Mouse (Mus musculus) monocyte, adult 5-6 weeks (primary cell): ENCODE measurements around the gene Slc29a4. TPM values are rescaled to one million over a fixed set of nuclear protein-coding genes. Genes with fewer than 3 reads are reported as not detected.

Experiments
- ATAC-seq: fragments of 153-309, 156-312 bp; replicated peaks from 2 replicates; pipeline ENCODE4 v1.8.0; 2017; ENCODE audit warnings: mild to moderate bottlenecking; ENCODE audit not compliant: low TSS enrichment, insufficient number of reproducible peaks, severe bottlenecking, poor library complexity, low FRiP score
- total RNA-seq: library from RNA; stranded (forward); fragments of 200-1000, 200-491, 200-594 nt; gene quantifications from 3 replicates; pipeline ENCODE4 v1.2.3, GENCODE M21; 2017

Gene Slc29a4
- 0.32 to 0.78 TPM (median 0.38 TPM) in 3 replicates for total RNA-seq

DNA sequence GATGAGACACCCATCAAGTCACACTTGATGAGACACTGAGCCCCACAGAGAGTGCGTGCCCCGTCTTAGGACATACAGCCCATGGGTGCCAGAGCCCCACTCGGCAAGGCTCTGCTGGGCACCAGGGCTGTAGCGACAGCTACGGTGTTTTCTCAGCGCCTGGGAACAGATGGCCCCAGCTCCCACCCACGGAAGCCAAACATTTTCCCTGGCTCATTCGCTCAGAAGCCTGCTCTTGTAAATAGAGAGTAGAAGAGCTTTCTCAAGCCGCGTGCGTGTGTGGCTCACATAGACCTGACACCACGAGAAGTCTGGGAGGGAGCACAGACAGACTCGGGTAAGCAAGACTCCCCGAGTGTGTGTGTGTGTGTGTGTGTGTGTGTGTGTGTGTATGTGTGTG, at the start of gene Slc29a4:
Gene Slc29a4, plus strand, starts transcription at position 265 of the 400 bp plus-strand sequence.
- no peak for ATAC-seq

- ATAC-seq, result no peak
Observed at GRCm38 (mm10) chr5:142648162-142648561, 44.1 kb upstream of the Slc29a4 start.

- ATAC-seq, result 0 out of 2 replicates have a peak, but pooled peaks have one; percentile 17
Observed at GRCm38 (mm10) chr5:142649460-142650050, 42.8 kb upstream of the Slc29a4 start.

GRCm38 (mm10) chr5:142650390-142650789, 41.9 kb upstream of the Slc29a4 start:
- no peak for ATAC-seq

GRCm38 (mm10) chr5:142650794-142651497, 41.4 kb upstream of the Slc29a4 start:
- no peak for ATAC-seq

DNA sequence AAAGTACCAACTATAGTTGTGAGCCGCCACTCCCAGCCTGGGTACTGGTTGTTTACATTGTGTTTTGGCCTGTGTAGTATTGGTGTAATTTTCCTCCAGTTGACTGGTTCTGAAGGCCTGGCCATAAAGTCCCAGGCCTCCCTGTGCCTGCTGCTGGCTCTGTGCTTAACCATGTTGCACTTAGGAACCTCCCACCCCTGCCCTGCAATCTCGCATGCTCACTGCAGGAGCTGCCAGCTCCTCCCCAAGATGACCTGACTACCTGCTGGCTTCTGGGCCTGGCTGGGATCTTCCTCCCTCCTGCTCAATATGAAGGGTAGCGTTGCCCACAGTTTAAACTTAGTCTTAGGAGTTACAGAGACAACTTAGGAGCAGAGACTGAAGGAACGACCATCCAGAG, 40.0 kb upstream of the Slc29a4 start:
- ATAC-seq, result no peak

- ATAC-seq, result no peak
Observed at GRCm38 (mm10) chr5:142660656-142661434, 31.5 kb upstream of the Slc29a4 start.

- no peak for ATAC-seq
Observed at GRCm38 (mm10) chr5:142667921-142668320, 24.4 kb upstream of the Slc29a4 start.

- ATAC-seq, result no peak
Observed at GRCm38 (mm10) chr5:142668556-142669263, 23.6 kb upstream of the Slc29a4 start.

- no peak for ATAC-seq
Observed at GRCm38 (mm10) chr5:142669726-142670125, 22.6 kb upstream of the Slc29a4 start.

- ATAC-seq, result no peak
Observed at GRCm38 (mm10) chr5:142673082-142673481, 19.2 kb upstream of the Slc29a4 start.

DNA sequence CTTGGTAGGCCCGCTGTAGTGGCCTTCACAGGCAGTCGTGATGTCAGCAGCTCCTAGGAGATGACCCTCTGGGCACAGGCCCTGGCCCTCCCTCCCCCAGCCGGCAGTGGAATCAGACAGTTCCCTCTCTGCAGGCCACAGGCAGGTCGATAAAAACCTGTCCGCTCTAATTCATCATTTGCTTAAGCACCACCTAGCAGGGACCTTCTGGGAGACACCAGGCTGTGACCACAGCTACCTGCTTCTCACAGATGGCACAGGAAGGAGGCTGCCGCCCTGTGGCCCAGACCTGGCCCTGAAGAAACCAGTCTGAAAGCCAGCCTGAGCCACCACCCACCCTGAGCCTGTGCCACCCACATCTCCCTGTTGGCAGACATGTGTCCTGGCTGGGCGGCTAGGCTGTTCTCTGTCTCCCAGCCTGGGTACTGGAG, 14.2 kb upstream of the Slc29a4 start:
- ATAC-seq, result no peak

GRCm38 (mm10) chr5:142679065-142679464, 13.2 kb upstream of the Slc29a4 start:
- ATAC-seq, result no peak

DNA sequence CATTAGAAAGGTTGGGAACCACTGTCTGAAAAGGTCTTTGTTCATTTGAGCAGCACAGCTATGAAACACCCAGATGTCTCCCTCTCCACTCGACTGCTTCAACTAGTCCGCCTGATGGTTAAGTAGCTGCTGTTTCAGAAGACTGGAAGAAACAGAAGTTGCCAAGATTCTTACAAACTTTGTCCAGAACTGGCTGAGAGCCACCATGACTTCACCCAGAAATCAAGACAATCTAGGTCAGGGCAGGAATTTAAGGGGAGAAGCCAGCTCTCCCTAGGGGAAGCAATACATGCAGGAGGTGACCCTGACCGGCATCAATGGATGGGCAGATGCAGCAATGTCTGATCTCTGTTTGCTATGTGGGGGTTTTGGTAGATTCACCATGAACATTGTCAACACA, 10.4 kb upstream of the Slc29a4 start:
- no peak for ATAC-seq

DNA sequence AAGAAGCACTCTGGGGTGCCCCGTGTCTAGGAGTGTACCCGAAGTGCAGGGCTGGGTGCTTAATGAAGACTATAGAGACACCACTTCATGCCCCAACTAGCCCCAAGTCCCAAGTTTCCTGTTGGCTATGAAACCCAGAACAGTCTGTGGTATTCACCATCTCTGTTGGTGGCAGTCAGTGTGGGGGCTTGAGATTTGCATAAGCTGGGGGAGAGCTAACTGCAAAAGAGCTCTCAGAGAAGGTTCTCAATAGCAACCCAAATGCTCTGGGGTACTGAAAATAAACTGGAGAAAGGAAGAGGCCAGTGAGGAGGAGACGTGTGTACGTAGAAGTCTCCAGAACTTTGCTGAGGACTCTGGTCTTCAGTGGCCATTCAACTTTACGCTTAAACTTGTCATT, 9.8 kb upstream of the Slc29a4 start:
- no peak for ATAC-seq

- no peak for ATAC-seq
Observed at GRCm38 (mm10) chr5:142688866-142689265, 3.4 kb upstream of the Slc29a4 start.

DNA sequence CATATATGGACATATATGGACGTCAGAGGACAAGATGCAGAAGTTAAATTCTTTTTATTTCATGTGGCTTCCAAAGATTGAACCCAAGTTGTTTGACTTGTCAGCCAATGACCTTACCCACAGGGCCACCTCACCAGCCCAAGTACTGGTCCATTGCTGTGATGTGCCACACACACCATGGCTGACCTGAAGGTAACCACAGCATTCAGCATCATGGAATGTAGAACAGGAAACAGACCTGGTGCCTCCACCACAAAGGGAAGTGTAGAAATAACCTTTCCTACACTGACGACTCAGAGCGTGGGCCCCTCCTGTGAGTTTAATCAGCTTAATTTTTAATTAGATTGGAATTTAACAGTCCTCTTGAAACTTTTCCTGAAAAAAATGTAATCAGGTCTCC, 2.0 kb upstream of the Slc29a4 start:
- no peak for ATAC-seq

GRCm38 (mm10) chr5:142692971-142693737, 842 bp downstream of the Slc29a4 start:
- no peak for ATAC-seq
